Mouse (Mus musculus) hindbrain, embryonic 16.5 days (tissue): Measurements from ENCODE around the gene Bco2. TPM values are rescaled to one million over a fixed set of nuclear protein-coding genes. Genes with fewer than 3 reads are reported as not detected.

Experiments used
- polyA plus RNA-seq: library from polyadenylated mRNA; unstranded; fragments of >200 nt; fragmentation: Nextera tagmentation; extraction: Ambion mirVana; gene quantifications from 2 replicates; pipeline ENCODE4 v1.2.1, GENCODE M21; 2015

Gene Bco2
- polyA plus RNA-seq, 1 experiment from 2014 or later: 0.64 TPM

Other genes starting within 250 kb of the Bco2 start
- 106 and 154 TPM in 2 replicates for gene Rpl10-ps3, start 210.2 kb downstream of the Bco2 start, polyA plus RNA-seq
- 0.90 and 1.1 TPM in 2 replicates for gene Plet1, start 60.7 kb downstream of the Bco2 start, polyA plus RNA-seq
- gene Pts, start 26.5 kb downstream of the Bco2 start, polyA plus RNA-seq: 95.6 and 113 TPM in 2 replicates
- gene Il18, start 354 bp downstream of the Bco2 start, polyA plus RNA-seq: 19.3 and 21.9 TPM in 2 replicates
- 0.34 and 0.36 TPM in 2 replicates for gene Tex12, start 6.1 kb upstream of the Bco2 start, polyA plus RNA-seq
- gene Sdhd, start 48.6 kb upstream of the Bco2 start, polyA plus RNA-seq: 283 and 319 TPM in 2 replicates
- 311 and 364 TPM in 2 replicates for gene Timm8b, start 48.7 kb upstream of the Bco2 start, polyA plus RNA-seq
- gene Pih1d2, start 62.1 kb upstream of the Bco2 start, polyA plus RNA-seq: 5.2 and 7.1 TPM in 2 replicates
- 15.3 and 16.4 TPM in 2 replicates for gene Nkapd1, start 62.3 kb upstream of the Bco2 start, polyA plus RNA-seq
- 58.8 and 60.1 TPM in 2 replicates for gene Dlat, start 104.6 kb upstream of the Bco2 start, polyA plus RNA-seq
- gene Dixdc1, start 184.3 kb upstream of the Bco2 start, polyA plus RNA-seq: 31.6 and 33.7 TPM in 2 replicates
- 2.1 and 2.5 TPM in 2 replicates for gene 2310030G06Rik, start 191.4 kb upstream of the Bco2 start, polyA plus RNA-seq
- 16.3 and 20.9 TPM in 2 replicates for gene Cryab, start 196.1 kb upstream of the Bco2 start, polyA plus RNA-seq
- 1.1 and 5.2 TPM in 2 replicates for gene Hspb2, start 197.2 kb upstream of the Bco2 start, polyA plus RNA-seq
- 10.7 and 11.1 TPM in 2 replicates for gene Fdxacb1, start 213.1 kb upstream of the Bco2 start, polyA plus RNA-seq
- 57.9 and 65.7 TPM in 2 replicates for gene Alg9, start 219.8 kb upstream of the Bco2 start, polyA plus RNA-seq
- 57.7 and 61.7 TPM in 2 replicates for gene 1110032A03Rik, start 220.3 kb upstream of the Bco2 start, polyA plus RNA-seq